Mouse (Mus musculus) myocyte (in vitro differentiated cells): ENCODE measurements around the gene Cdh6.

Experiments used
- CEBPB ChIP-seq: IDR thresholded peaks from 2 replicates; pipeline ENCODE4 v1.6.1; 2011; ENCODE audit warnings: mild to moderate bottlenecking, moderate library complexity; ENCODE audit not compliant: poor library complexity, insufficient read depth, severe bottlenecking
- E2F4 ChIP-seq: IDR thresholded peaks from one replicate; pipeline ENCODE4 v1.6.1; 2011; ENCODE audit warnings: mild to moderate bottlenecking, control low read depth, moderate library complexity; ENCODE audit not compliant: insufficient read depth
- MAX ChIP-seq: IDR thresholded peaks from one replicate; pipeline ENCODE4 v1.6.1; 2011; ENCODE audit warnings: low read depth, mild to moderate bottlenecking, control low read depth
- MYOD1 ChIP-seq, 3 experiments: IDR thresholded peaks; one replicate each; pipeline ENCODE4 v1.6.1; 2011; ENCODE audit warnings: control low read depth in 2 of 3, low read depth in 2 of 3, mild to moderate bottlenecking in 2 of 3, moderate library complexity in 1 of 3; ENCODE audit not compliant: insufficient read length in 2 of 3, control insufficient read depth in 1 of 3
- MYOG ChIP-seq, 3 experiments: IDR thresholded peaks; one replicate each; pipeline ENCODE4 v1.6.1; 2011; ENCODE audit warnings: control low read depth in 2 of 3, low read depth in 2 of 3, mild to moderate bottlenecking in 2 of 3; ENCODE audit not compliant: insufficient read length in 2 of 3, control insufficient read depth in 1 of 3, insufficient read depth in 1 of 3
- POLR2A ChIP-seq: IDR thresholded peaks from one replicate; pipeline ENCODE4 v1.6.1; 2011; ENCODE audit warnings: low read depth, mild to moderate bottlenecking, control low read depth, moderate library complexity; ENCODE audit not compliant: insufficient read length
- TCF12 ChIP-seq: IDR thresholded peaks from one replicate; pipeline ENCODE4 v1.6.1; 2011; ENCODE audit warnings: mild to moderate bottlenecking, control low read depth; ENCODE audit not compliant: poor library complexity, insufficient read depth, severe bottlenecking
- USF1 ChIP-seq: IDR thresholded peaks from one replicate; pipeline ENCODE4 v1.6.1; 2011; ENCODE audit warnings: low read depth, mild to moderate bottlenecking, control low read depth, moderate library complexity

- TF ChIP-seq MYOG (IDR thresholded peaks at IDR 0.05; ENCODE audit: control insufficient read depth in 1 of 3, insufficient read depth in 1 of 3, insufficient read length in 2 of 3, low read depth in 2 of 3) (no peak), POLR2A (no peak), E2F4 (no peak), USF1 (no peak), TCF12 (no peak), CEBPB (no peak), MAX (no peak), MYOD1 (IDR thresholded peaks at IDR 0.05; ENCODE audit: control insufficient read depth in 1 of 3, insufficient read length in 2 of 3, low read depth in 2 of 3) (no peak)
Observed at GRCm38 (mm10) chr15:13174618-13174980, 1.1 kb upstream of the Cdh6 start.
